Mouse (Mus musculus) heart, embryonic 12.5 days (tissue): Measurements from ENCODE around the gene Mrpl51. TPM values are rescaled to one million over a fixed set of nuclear protein-coding genes. Genes with fewer than 3 reads are reported as not detected.

ENCODE experiments used
- ATAC-seq: fragments of 200-750 bp; cut with Nextera tagmentation; 2 replicates; pipeline ENCODE4 v1.8.0; 2017; ENCODE audit warnings: moderate TSS enrichment, moderate library complexity; ENCODE audit not compliant: insufficient number of reproducible peaks, low FRiP score
- H3K27ac ChIP-seq: fragments of 300-500 bp; sonication (generic); 2 replicates; pipeline ENCODE4 v1.5.1; 2016; ENCODE audit warnings: mild to moderate bottlenecking, moderate library complexity; ENCODE audit not compliant: poor library complexity, severe bottlenecking
- H3K27me3 ChIP-seq: fragments of 300-500 bp; sonication (generic); replicated peaks from 2 replicates; pipeline ENCODE4 v1.6.1; 2016; ENCODE audit warnings: mild to moderate bottlenecking, moderate library complexity
- H3K36me3 ChIP-seq: fragments of 300-500 bp; sonication (generic); 2 replicates; pipeline ENCODE4 v1.6.1; 2016; ENCODE audit warnings: mild to moderate bottlenecking, moderate library complexity
- H3K4me1 ChIP-seq: fragments of 300-500 bp; sonication (generic); replicated peaks from 2 replicates; pipeline ENCODE4 v1.6.1; 2016; ENCODE audit warnings: mild to moderate bottlenecking
- H3K4me2 ChIP-seq: fragments of 300-500 bp; sonication (generic); 2 replicates; pipeline ENCODE4 v1.6.1; 2016; ENCODE audit warnings: mild to moderate bottlenecking, moderate library complexity
- H3K4me3 ChIP-seq: fragments of 300-500 bp; sonication (generic); 2 replicates; pipeline ENCODE4 v1.5.1; 2016; ENCODE audit warnings: mild to moderate bottlenecking
- H3K9ac ChIP-seq: fragments of 300-500 bp; sonication (generic); 2 replicates; pipeline ENCODE4 v1.6.1; 2016; ENCODE audit warnings: mild to moderate bottlenecking, moderate library complexity
- H3K9me3 ChIP-seq: fragments of 300-500 bp; sonication (generic); replicated peaks from 2 replicates; pipeline ENCODE4 v1.6.1; 2016; ENCODE audit warnings: mild to moderate bottlenecking, moderate library complexity
- WGBS: fragments of 180-500 bp; shearing (Covaris S2); methylation state at CpG from one replicate; pipeline ENCODE4 v1.1.7; 2016; 5-methylcytosine and 5-hydroxymethylcytosine counted together
- polyA plus RNA-seq: library from polyadenylated mRNA; unstranded; fragments of >200 nt; fragmentation: Nextera tagmentation; extraction: Ambion mirVana; gene quantifications from 2 replicates; pipeline ENCODE4 v1.2.1, GENCODE M21; 2016

The Mrpl51 gene
- polyA plus RNA-seq, 1 experiment from 2014 or later, result 218 TPM

- Histone ChIP-seq H3K27me3 (peaks cover 12% of the 10 kb centered on the region), H3K4me2 (no peak overlapping the region), H3K9me3 (no peaks in the 10 kb centered on the region), H3K4me1 (peaks cover 10% of the 10 kb centered on the region), H3K9ac (no peak overlapping the region), H3K27ac (no peak overlapping the region), H3K4me3 (no peak overlapping the region), H3K36me3 (peaks cover 8% of the 10 kb centered on the region)
- ATAC-seq, result no peak
- 84% methylated on average over 11 of the region's 11 CpGs for whole genome bisulfite sequencing
Measured at GRCm38 (mm10) chr6:125217899-125218298, 26.3 kb downstream of the Mrpl51 start.

GRCm38 (mm10) chr6:125218963-125219362, 27.4 kb downstream of the Mrpl51 start:
- H3K4me2 ChIP-seq, result no peak overlapping the region
- H3K36me3 ChIP-seq, result peaks cover 8% of the 10 kb centered on the region
- no peak overlapping the region for H3K9ac ChIP-seq
- H3K4me1 ChIP-seq, result peaks cover 10% of the 10 kb centered on the region
- no peak for ATAC-seq
- no peak overlapping the region for H3K27ac ChIP-seq
- no peak overlapping the region for H3K4me3 ChIP-seq
- WGBS, result 73% methylated on average over 4 of the region's 4 CpGs
- H3K27me3 ChIP-seq, result peaks cover 2% of the 10 kb centered on the region
- no peaks in the 10 kb centered on the region for H3K9me3 ChIP-seq

GRCm38 (mm10) chr6:125221115-125221745, 29.6 kb downstream of the Mrpl51 start:
- Histone ChIP-seq H3K27me3 (no peaks in the 10 kb centered on the region), H3K4me1 (peaks cover 10% of the 10 kb centered on the region), H3K36me3 (peaks cover 8% of the 10 kb centered on the region), H3K27ac (no peak overlapping the region), H3K4me3 (no peak overlapping the region), H3K9me3 (no peaks in the 10 kb centered on the region), H3K4me2 (no peak overlapping the region), H3K9ac (no peak overlapping the region)
- ATAC-seq, result no peak
- 84% methylated on average over 20 of the region's 20 CpGs for WGBS

GRCm38 (mm10) chr6:125222146-125222545, 30.5 kb downstream of the Mrpl51 start:
- Histone ChIP-seq H3K4me1 (peaks cover 6% of the 10 kb centered on the region; the same call in 1 of the 2 replicates), H3K27ac (no peak overlapping the region)

GRCm38 (mm10) chr6:125222577-125222976, 31.0 kb downstream of the Mrpl51 start:
- 72% methylated on average over 3 of the region's 3 CpGs for WGBS
- Histone ChIP-seq H3K4me1 (peaks cover 6% of the 10 kb centered on the region; the same call in 1 of the 2 replicates), H3K4me2 (no peak overlapping the region), H3K36me3 (peaks cover 8% of the 10 kb centered on the region), H3K9ac (no peak overlapping the region), H3K9me3 (no peaks in the 10 kb centered on the region), H3K4me3 (no peak overlapping the region), H3K27ac (no peak overlapping the region), H3K27me3 (no peaks in the 10 kb centered on the region)
- no peak for ATAC-seq

More at GRCm38 (mm10) chr6:125222146-125222545, 30.5 kb downstream of the Mrpl51 start:
- H3K9me3 ChIP-seq, result no peaks in the 10 kb centered on the region
- H3K36me3 ChIP-seq, result peaks cover 8% of the 10 kb centered on the region
- 47% methylated on average over 2 of the region's 2 CpGs for WGBS
- H3K27me3 ChIP-seq, result no peaks in the 10 kb centered on the region
- no peak overlapping the region for H3K9ac ChIP-seq
- ATAC-seq, result no peak
- H3K4me3 ChIP-seq, result no peak overlapping the region
- no peak overlapping the region for H3K4me2 ChIP-seq

- no peak overlapping the region for H3K9ac ChIP-seq
- ATAC-seq, result no peak
- H3K36me3 ChIP-seq, result no peaks in the 10 kb centered on the region; the same call in 1 of the 2 replicates
- H3K4me1 ChIP-seq, result peaks cover 8% of the 10 kb centered on the region
- H3K9me3 ChIP-seq, result no peaks in the 10 kb centered on the region
- H3K4me3 ChIP-seq, result no peak overlapping the region
- no peak overlapping the region for H3K4me2 ChIP-seq
- H3K27ac ChIP-seq, result no peak overlapping the region
- WGBS, result 73% methylated on average over 5 of the region's 5 CpGs
- H3K27me3 ChIP-seq, result no peaks in the 10 kb centered on the region
Measured at GRCm38 (mm10) chr6:125225518-125226115, 34.0 kb downstream of the Mrpl51 start.

GRCm38 (mm10) chr6:125230571-125230970, 39.0 kb downstream of the Mrpl51 start:
- Histone ChIP-seq H3K9ac (no peak overlapping the region), H3K4me3 (no peak overlapping the region), H3K36me3 (no peaks in the 10 kb centered on the region), H3K27ac (no peak overlapping the region), H3K4me1 (peaks cover 31% of the 10 kb centered on the region), H3K4me2 (peak overlapping the region; percentile 99), H3K9me3 (no peaks in the 10 kb centered on the region), H3K27me3 (no peaks in the 10 kb centered on the region)
- ATAC-seq, result no peak
- WGBS, result 54% methylated on average over 9 of the region's 9 CpGs

- 2% methylated on average over 16 of the region's 16 CpGs for WGBS
- ATAC-seq, result peak; percentile 56
- H3K36me3 ChIP-seq, result no peaks in the 10 kb centered on the region
- peaks cover 31% of the 10 kb centered on the region for H3K4me1 ChIP-seq
- peak within 1 kb of the TSS; percentile 99 for H3K4me2 ChIP-seq
- peak within 1 kb of the TSS; percentile 81 for H3K27ac ChIP-seq
- peak within 1 kb of the TSS; percentile 86 for H3K9ac ChIP-seq
- no peaks in the 10 kb centered on the region for H3K27me3 ChIP-seq
- peak within 1 kb of the TSS; percentile 70 for H3K4me3 ChIP-seq
- H3K9me3 ChIP-seq, result no peaks in the 10 kb centered on the region
Measured at GRCm38 (mm10) chr6:125231117-125232044, 39.8 kb downstream of the Mrpl51 start, which contains the start of gene Tapbpl. Gene Tapbpl (minus strand): TSS chr6:125231860.

GRCm38 (mm10) chr6:125232045-125232437, 40.4 kb downstream of the Mrpl51 start:
- peaks cover 31% of the 10 kb centered on the region for H3K4me1 ChIP-seq
- ATAC-seq, result peak; percentile 46; the same call in 1 of the 2 replicates
- no peaks in the 10 kb centered on the region for H3K36me3 ChIP-seq
- no peaks in the 10 kb centered on the region for H3K27me3 ChIP-seq
- peak overlapping the region; percentile 81; the same call in 1 of the 2 replicates for H3K27ac ChIP-seq
- H3K9ac ChIP-seq, result peak overlapping the region; percentile 86
- peak overlapping the region; percentile 70 for H3K4me3 ChIP-seq
- peak overlapping the region; percentile 99 for H3K4me2 ChIP-seq
- 44% methylated on average over 4 of the region's 4 CpGs for WGBS
- no peaks in the 10 kb centered on the region for H3K9me3 ChIP-seq

- Histone ChIP-seq H3K27ac (0 out of 2 replicates have a peak overlapping the region, but pooled peaks have one; percentile 81), H3K4me1 (peaks cover 31% of the 10 kb centered on the region), H3K4me2 (no peak overlapping the region), H3K36me3 (no peaks in the 10 kb centered on the region), H3K27me3 (no peaks in the 10 kb centered on the region), H3K9me3 (no peaks in the 10 kb centered on the region), H3K9ac (no peak overlapping the region), H3K4me3 (no peak overlapping the region)
- WGBS, result 67% methylated on average over 6 of the region's 6 CpGs
- no peak for ATAC-seq
Measured at GRCm38 (mm10) chr6:125232516-125232915, 40.9 kb downstream of the Mrpl51 start.
